Mouse (Mus musculus) liver, adult 2 months (tissue): ENCODE data around the gene Kank4. TPM values are rescaled to one million over a fixed set of nuclear protein-coding genes. Genes with fewer than 3 reads are reported as not detected.
"Not testable (repeated sequence)": the region's sequence is repeated elsewhere in the genome, so short reads cannot be mapped to it uniquely, and the experiment has no call there.

Source experiments
- DNase-seq: peaks from one replicate; pipeline ENCODE4 v3.0.0-alpha.2; 2011; ENCODE audit warnings: low read depth, low spot score; ENCODE audit errors: extremely low read depth
- H3K27ac ChIP-seq: fragments of 200-500 bp; replicated peaks from 2 replicates; pipeline ENCODE4 v1.5.1; 2012; ENCODE audit warnings: low read depth, mild to moderate bottlenecking, control low read depth, inconsistent platforms, low read length; ENCODE audit not compliant: insufficient read depth
- H3K27me3 ChIP-seq: fragments of 200-500 bp; 2 replicates; pipeline ENCODE4 v1.6.1; 2012; ENCODE audit warnings: mild to moderate bottlenecking, moderate library complexity, low read length, inconsistent platforms; ENCODE audit not compliant: control insufficient read depth, insufficient read depth
- H3K36me3 ChIP-seq: fragments of 200-500 bp; 2 replicates; pipeline ENCODE4 v1.6.1; 2012; ENCODE audit warnings: low read length, inconsistent platforms; ENCODE audit not compliant: control insufficient read depth, insufficient read depth
- H3K4me1 ChIP-seq: fragments of 200-500 bp; 2 replicates; pipeline ENCODE4 v1.6.1; 2011; ENCODE audit warnings: low read length; ENCODE audit not compliant: control insufficient read depth, insufficient read depth
- H3K4me3 ChIP-seq: fragments of 200-500 bp; 2 replicates; pipeline ENCODE4 v1.5.1; 2011; ENCODE audit warnings: low read depth, mild to moderate bottlenecking, control low read depth, low read length, moderate library complexity; ENCODE audit not compliant: insufficient read depth
- H3K79me2 ChIP-seq: fragments of 200-500 bp; 2 replicates; pipeline ENCODE4 v1.6.1; 2012; ENCODE audit warnings: inconsistent platforms, mild to moderate bottlenecking, low read length, moderate library complexity; ENCODE audit not compliant: control insufficient read depth, insufficient read depth
- H3K9ac ChIP-seq: fragments of 200-500 bp; 2 replicates; pipeline ENCODE4 v1.6.1; 2012; ENCODE audit warnings: low read depth, mild to moderate bottlenecking, control low read depth, inconsistent platforms, low read length
- CTCF ChIP-seq: fragments of 200-500 bp; IDR thresholded peaks from 2 replicates; pipeline ENCODE4 v1.5.1; 2011; ENCODE audit warnings: low read depth, low read length, control low read depth
- POLR2A ChIP-seq: fragments of 200-500 bp; IDR thresholded peaks from 2 replicates; pipeline ENCODE4 v1.6.1; 2011; ENCODE audit warnings: low read length, control low read depth; ENCODE audit not compliant: insufficient read depth; ENCODE audit errors: extremely low read depth
- WGBS: fragments of 180-500 bp; shearing (Covaris S2); methylation state at CpG from one replicate; pipeline ENCODE4 v1.1.7; 2018; 5-methylcytosine and 5-hydroxymethylcytosine counted together
- polyA plus RNA-seq: library from polyadenylated mRNA; depleted of rRNA; stranded (reverse); fragments of >200 nt; gene quantifications from 2 replicates; pipeline ENCODE4 v1.2.3, GENCODE M21; 2012
- total RNA-seq: library from RNA; depleted of rRNA; stranded (reverse); fragments of >200 nt; gene quantifications from 2 replicates; pipeline ENCODE4 v1.2.3, GENCODE M21; 2014

Gene Kank4
- total and polyA plus RNA-seq, 2 experiments, result 0.01 TPM; not detected in 1

DNA sequence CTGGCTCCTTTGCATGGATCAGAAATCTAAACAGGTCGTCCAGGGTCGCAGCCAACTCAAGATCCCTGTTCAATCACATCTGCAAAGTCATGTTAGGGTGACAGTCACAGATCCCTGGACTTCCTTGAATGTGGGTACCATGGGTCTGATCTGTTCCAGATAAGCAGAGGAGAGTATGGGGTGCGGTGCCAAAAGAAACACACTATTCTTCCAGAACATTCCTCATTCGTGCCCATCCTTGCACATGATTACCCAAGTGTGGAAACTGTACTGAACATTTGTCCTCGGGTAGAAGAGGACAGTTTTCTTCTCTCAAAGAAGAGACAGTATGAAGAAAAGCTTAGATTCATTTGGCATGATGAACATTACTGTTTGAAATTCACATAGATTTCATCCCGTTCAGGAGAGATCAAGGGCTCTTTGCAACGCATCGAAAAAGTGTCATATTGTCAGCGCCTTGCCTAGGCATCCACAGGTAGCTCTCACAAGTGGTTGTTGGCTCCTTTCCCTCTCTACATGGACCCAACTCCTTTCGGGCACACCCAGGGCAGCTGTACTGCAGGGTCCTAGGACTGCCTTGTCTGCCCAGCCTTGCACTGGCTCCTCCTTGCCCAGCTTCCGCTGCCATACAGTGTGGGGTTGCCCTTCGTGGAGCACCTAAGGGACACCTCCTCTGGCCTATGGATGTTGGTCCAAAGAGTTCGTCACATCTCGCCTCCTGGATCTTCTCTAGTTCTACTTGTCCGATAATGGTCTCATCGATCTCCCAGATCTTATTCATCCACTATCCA is 20.6 kb upstream of the Kank4 start:
- H3K36me3 ChIP-seq, result no peaks in the 10 kb centered on the region
- no peaks in the 10 kb centered on the region for H3K27me3 ChIP-seq
- WGBS, result 89% methylated on average over 16 of the region's 16 CpGs
- H3K79me2 ChIP-seq, result no peaks in the 10 kb centered on the region
- H3K4me1 ChIP-seq, result no peaks in the 10 kb centered on the region
- DNase-seq, result no peak
- no peak overlapping the region for H3K4me3 ChIP-seq
- no peak overlapping the region for H3K9ac ChIP-seq
- H3K27ac ChIP-seq, result no peak overlapping the region
- TF ChIP-seq CTCF (no peak), POLR2A (no peak)

DNA sequence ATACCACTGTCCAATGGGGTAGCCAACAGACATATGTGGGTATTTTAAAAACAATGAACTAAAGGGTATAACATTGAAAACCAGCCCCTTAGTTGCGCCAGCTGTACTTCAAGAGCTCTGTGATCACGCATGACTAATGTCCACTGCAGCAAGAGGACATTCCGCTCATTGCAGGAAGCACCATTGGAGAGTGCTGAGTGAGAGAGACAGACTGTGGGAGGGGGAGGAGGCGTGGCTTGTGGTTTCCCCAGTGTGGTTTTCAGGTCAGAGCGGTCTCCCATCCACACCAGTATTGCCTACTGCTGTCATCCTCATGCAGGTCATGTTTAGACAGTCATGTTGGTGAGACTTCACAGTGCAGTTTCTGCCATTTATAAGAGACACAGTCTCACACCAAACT is 19.2 kb upstream of the Kank4 start:
- no peak for TF ChIP-seq POLR2A
- no peak for TF ChIP-seq CTCF
- 70% methylated on average over 5 of the region's 5 CpGs for WGBS
- no peak overlapping the region for H3K4me3 ChIP-seq
- no peaks in the 10 kb centered on the region for H3K4me1 ChIP-seq
- no peak overlapping the region for H3K27ac ChIP-seq
- no peak overlapping the region for H3K9ac ChIP-seq
- DNase-seq, result no peak
- H3K79me2 ChIP-seq, result no peaks in the 10 kb centered on the region
- H3K36me3 ChIP-seq, result no peaks in the 10 kb centered on the region
- H3K27me3 ChIP-seq, result no peaks in the 10 kb centered on the region

DNA sequence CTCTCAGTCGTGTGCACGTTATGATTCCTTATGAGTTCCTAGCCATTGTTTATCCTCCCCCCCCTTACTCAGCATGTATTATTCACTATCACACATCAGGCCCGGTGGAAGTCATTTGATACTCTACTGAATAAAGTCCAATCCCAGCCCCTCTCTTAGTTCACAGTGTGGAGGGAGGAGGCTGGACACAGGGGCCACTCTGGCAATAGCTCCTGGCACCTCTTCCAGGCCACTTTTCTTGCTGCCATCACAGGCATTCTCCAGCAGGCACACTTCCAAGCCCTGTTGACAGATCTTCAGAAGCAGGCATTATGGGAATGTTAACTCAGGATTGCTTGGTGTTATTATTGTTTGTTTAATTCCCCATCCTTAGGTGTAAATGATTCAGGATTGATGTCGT is 17.4 kb upstream of the Kank4 start:
- 54% methylated on average over 4 of the region's 4 CpGs for WGBS
- no peak overlapping the region for H3K4me3 ChIP-seq
- TF ChIP-seq CTCF (no peak), POLR2A (no peak)
- no peaks in the 10 kb centered on the region for H3K79me2 ChIP-seq
- DNase-seq, result no peak
- H3K9ac ChIP-seq, result no peak overlapping the region
- H3K4me1 ChIP-seq, result no peaks in the 10 kb centered on the region
- no peaks in the 10 kb centered on the region for H3K36me3 ChIP-seq
- H3K27ac ChIP-seq, result no peak overlapping the region
- H3K27me3 ChIP-seq, result no peaks in the 10 kb centered on the region

DNA sequence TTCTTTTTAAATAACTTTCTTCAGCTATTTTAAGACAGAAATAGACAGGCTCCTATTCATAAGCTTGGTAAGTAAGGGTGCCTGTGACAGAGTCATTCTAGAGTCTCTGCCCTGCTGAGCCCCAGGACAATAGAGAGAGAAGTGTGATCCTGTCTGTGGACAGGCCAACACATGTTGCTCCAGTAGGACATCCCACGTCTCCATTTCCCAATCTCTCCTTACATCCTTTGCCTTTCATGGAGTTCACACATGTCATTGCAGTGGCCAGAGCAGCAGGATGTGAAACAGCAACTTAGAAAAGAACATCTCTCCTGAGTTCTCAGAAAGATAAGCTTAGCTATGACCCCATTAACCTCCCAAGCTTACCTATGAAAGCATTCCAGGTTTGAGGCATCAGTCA is 14.4 kb upstream of the Kank4 start:
- no peak for DNase-seq
- Histone ChIP-seq H3K9ac (no peak overlapping the region), H3K27ac (no peak overlapping the region), H3K36me3 (no peaks in the 10 kb centered on the region), H3K27me3 (no peaks in the 10 kb centered on the region), H3K4me1 (no peaks in the 10 kb centered on the region), H3K79me2 (no peaks in the 10 kb centered on the region), H3K4me3 (no peak overlapping the region)
- no peak for TF ChIP-seq CTCF
- TF ChIP-seq POLR2A, result no peak
- WGBS, result 74% methylated on average over 1 of the region's 1 CpGs

DNA sequence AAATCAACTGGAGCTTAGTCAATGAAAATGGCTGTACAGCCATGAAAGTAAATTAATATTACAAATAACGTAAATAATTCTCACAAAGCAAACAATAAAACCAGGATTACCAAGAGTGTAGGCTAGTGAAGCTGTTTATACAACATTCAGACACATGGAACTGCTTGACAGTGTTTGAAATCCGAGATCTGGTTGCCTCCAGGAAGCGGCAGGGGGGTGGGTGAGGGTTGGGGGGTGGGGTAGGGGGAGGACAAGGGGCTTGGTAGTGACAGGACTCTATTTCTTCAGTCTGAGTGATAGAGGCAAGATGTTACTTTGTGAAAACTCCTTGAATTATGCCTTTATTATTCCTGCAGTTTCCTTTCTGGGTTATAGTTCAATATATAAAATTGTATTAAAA is 9.4 kb upstream of the Kank4 start:
- H3K9ac ChIP-seq, result no peak overlapping the region
- H3K27ac ChIP-seq, result no peak overlapping the region
- TF ChIP-seq POLR2A (no peak), CTCF (no peak)
- DNase-seq, result no peak
- H3K27me3 ChIP-seq, result no peaks in the 10 kb centered on the region
- H3K4me3 ChIP-seq, result no peak overlapping the region
- no peaks in the 10 kb centered on the region for H3K4me1 ChIP-seq
- H3K79me2 ChIP-seq, result no peaks in the 10 kb centered on the region
- WGBS, result 65% methylated on average over 3 of the region's 3 CpGs
- H3K36me3 ChIP-seq, result no peaks in the 10 kb centered on the region

DNA sequence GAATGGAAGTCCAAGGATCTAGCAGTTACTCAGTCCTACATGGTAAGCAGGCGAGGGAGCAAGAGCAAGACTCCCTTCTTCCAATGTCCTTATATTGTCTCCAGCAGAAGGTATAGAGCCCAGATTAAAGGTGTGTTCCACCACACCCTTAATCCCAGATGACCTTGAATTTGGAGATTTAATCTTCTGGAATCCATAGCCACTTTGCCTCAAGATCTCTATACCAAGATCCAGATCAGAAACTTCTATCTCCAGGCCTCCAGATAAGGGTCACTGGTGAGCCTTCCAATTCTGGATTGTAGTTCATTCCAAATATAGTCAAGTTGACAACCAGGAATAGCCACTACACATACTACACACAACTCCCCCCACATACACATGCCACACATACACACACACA is 6.4 kb upstream of the Kank4 start, which contains the start of gene I0C0044D17Rik:
TSS of gene I0C0044D17Rik (minus strand) at position 101 of the 400 bp plus-strand sequence.
- not testable (repeated sequence) for H3K4me1 ChIP-seq, H3K9ac ChIP-seq, H3K79me2 ChIP-seq, H3K27me3 ChIP-seq, DNase-seq, H3K4me3 ChIP-seq, H3K27ac ChIP-seq, H3K36me3 ChIP-seq
- 95% methylated on average over 1 of the region's 1 CpGs for WGBS
